Mouse (Mus musculus): Measurements from ENCODE around the gene Tgif2.

- TF ChIP-seq MAX (IDR thresholded peaks at IDR 0.05; ENCODE audit: low read length): no peak
- no peak for TF ChIP-seq TAL1 (IDR thresholded peaks at IDR 0.05; ENCODE audit: low read length)
- no peak for TF ChIP-seq ZKSCAN1 (IDR thresholded peaks at IDR 0.05; ENCODE audit: low read depth, low read length)
- TF ChIP-seq POLR2A (IDR thresholded peaks at IDR 0.05; ENCODE audit: control insufficient read depth in 1 of 2, insufficient read depth in 1 of 2, low read depth in 1 of 2, low read length in 2 of 2, poor library complexity in 1 of 2): no peak
- no peak for TF ChIP-seq POLR2AphosphoS2 (IDR thresholded peaks at IDR 0.05; ENCODE audit: low read length)
- no peak for TF ChIP-seq TBP (IDR thresholded peaks at IDR 0.05; ENCODE audit: low read depth, low read length)
- no peak for TF ChIP-seq POLR2AphosphoS5 (IDR thresholded peaks at IDR 0.05; ENCODE audit: borderline replicate concordance, low read depth, low read length)
- no peak for TF ChIP-seq E2F4 (IDR thresholded peaks at IDR 0.05; ENCODE audit: borderline replicate concordance, low read depth, low read length)
- TF ChIP-seq MYB (IDR thresholded peaks at IDR 0.05; ENCODE audit: low read depth, low read length): no peak
- TF ChIP-seq CTCF (IDR thresholded peaks at IDR 0.05 in 2 of 3, conservative IDR thresholded peaks at IDR 0.05 in 1 of 3; ENCODE audit: control insufficient read depth in 1 of 3, insufficient read depth in 1 of 3, low read depth in 2 of 3, low read length in 3 of 3, poor library complexity in 1 of 3, severe bottlenecking in 1 of 3): no peak
Measured at GRCm38 (mm10) chr2:156901344-156901743, 61.5 kb downstream of the Tgif2 start.
